Mouse (Mus musculus): ENCODE results near the gene Rhbdl2.

GRCm38 (mm10) chr4:123810475-123811295 is 23.0 kb downstream of the Rhbdl2 start:
- no peak for TF ChIP-seq CTCF (IDR thresholded peaks at IDR 0.05; ENCODE audit: low read depth, low read length)
- TF ChIP-seq GATA1 (IDR thresholded peaks at IDR 0.05; ENCODE audit: borderline replicate concordance, low read length), result no peak
- no peak for TF ChIP-seq GATA2 (IDR thresholded peaks at IDR 0.05; ENCODE audit: borderline replicate concordance, low read depth, low read length)
- no peak for TF ChIP-seq POLR2AphosphoS5 (IDR thresholded peaks at IDR 0.05; ENCODE audit: insufficient replicate concordance, low read depth, low read length)
